Mouse (Mus musculus): ENCODE measurements at regions not wholly inside any gene's neighbourhood (a gene's known extent, or its start where the extent isn't known, plus 50 kb on each side); places are given as distances from the start of the nearest gene placed in this dataset.

GRCm38 (mm10) chr3:151366302-151366701 lies 71.4 kb upstream of the Adgrl4 start:
- no peak for DNase-seq

- no peak for DNase-seq
Measured at GRCm38 (mm10) chr3:151366707-151367306, 70.9 kb upstream of the Adgrl4 start.

- peak; percentile 9 for DNase-seq
Measured at GRCm38 (mm10) chr3:151383326-151384019, 54.2 kb upstream of the Adgrl4 start.

- DNase-seq: no peak
Measured at GRCm38 (mm10) chr3:151384850-151385249, 52.8 kb upstream of the Adgrl4 start.

GRCm38 (mm10) chr3:151386103-151386502 lies 51.6 kb upstream of the Adgrl4 start:
- DNase-seq: peak; percentile 6

Small RNA genes in the stretch of these regions (microRNA-seq; reads per million reads assigned to microRNA genes)
- 0 reads per million in 2 experiments for gene Mir3963

Measured in adrenal gland, adult 8-10 months (tissue).